Mouse (Mus musculus): ENCODE results near the gene Abcd2. TPM values are rescaled to one million over a fixed set of nuclear protein-coding genes. Genes with fewer than 3 reads are reported as not detected.

The Abcd2 gene
- total RNA-seq (2023), result 57.8 and 63.6 TPM in 2 replicates

GRCm38 (mm10) chr15:91191412-91192222 is at the start of gene Abcd2:
Gene Abcd2, minus strand, starts transcription at chr15:91191799.

GRCm38 (mm10) chr15:91199256-91199905 is 7.8 kb upstream of the Abcd2 start, which contains the start of gene CN725425:
Gene CN725425, plus strand, starts transcription at chr15:91199494.

Other genes with a start within 250 kb of the Abcd2 start
- gene Kif21a, start 141.9 kb downstream of the Abcd2 start, total RNA-seq (2023), result not detected in 2 replicates
- gene CN725425, start 7.7 kb upstream of the Abcd2 start, total RNA-seq (2023), result 0.20 TPM in 1 of 2 replicates, not detected in the other